Mouse (Mus musculus) urinary bladder, postnatal 4 days (tissue): ENCODE measurements around the gene Rassf3.

Experiments used
- DNase-seq, 2 experiments: peaks; one replicate each; pipeline ENCODE4 v3.0.0; 2021 to 2022; ENCODE audit warnings: low spot score in 2 of 2

The Rassf3 gene

DNA sequence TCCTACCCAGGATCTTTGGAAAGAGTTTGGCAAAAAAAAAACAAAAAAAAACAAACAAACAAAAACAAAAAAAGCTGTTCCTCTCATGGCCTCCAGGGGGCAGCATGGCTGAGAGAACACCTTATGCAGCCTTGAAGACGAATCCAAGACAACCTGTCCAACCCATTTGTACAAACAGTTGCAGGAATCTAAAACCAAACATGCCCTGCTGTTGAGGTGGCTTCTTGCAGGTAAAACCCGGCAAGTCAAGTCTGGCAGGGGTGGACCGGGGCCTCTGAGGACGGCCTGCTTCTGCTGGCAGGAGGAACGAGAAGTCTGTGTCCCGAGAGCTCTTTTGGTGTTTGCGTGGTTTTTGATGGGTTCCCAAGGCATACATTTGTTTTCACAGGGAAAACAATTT is 66.4 kb downstream of the Rassf3 start:
- no peak for DNase-seq

DNA sequence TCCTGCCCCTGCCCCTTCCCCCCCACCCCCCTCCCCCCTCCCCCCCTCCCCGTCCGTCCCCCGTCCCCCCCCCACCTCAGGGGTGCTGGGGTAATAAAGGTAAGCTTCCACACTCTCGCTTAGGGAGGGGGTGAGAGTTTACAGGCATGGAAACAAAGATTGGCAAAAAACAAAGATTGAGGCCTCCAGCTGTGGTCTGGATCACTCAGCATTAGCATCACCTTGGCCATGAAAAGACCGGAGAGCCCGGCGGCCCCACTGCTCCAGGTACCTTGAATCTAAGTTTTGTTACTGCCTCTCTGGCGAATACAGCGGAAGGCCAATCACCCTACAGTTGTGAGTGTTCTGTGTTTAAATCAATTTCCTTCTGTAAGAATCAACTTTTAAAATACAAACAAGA is 72.2 kb downstream of the Rassf3 start:
- no peak for DNase-seq

DNA sequence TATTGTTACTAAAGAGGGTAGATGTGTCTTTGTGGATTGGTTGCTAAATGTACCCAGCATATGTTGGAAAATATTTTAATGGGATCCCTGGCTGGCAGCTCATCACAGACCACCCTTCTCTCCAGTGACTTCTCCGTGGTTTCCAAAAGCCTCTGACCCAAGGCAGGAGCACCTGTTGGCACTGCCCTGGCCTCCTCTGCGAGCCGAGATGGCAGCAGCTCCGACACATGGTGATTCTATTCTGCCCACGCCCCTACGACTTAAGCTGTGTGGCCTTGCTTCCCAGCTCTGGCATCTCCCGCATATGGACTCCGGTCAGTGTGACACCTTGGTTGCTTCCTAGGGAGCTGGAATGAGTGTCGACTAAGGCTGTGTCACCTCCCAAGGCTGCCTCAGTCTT is 73.0 kb downstream of the Rassf3 start:
- no peak for DNase-seq

DNA sequence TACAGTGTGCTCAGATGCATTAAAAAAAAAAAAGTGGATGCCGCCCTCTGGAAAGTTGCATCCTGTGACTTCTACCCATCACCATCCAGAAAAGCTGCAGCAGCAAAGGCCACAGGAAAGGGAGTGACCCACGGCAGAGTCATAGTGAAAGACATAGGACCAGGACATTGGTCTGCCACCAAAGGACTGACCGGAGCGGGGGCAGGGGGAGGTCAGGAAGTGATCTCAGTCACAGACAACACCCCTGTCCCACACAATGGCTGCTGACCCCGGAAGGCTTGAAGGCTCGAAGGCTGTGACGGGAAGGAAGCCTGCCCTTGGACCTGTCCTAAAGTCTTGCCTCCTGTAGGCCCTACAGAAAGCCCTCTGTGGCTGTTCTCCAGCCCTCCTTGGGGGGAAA is 75.1 kb downstream of the Rassf3 start:
- no peak for DNase-seq

DNA sequence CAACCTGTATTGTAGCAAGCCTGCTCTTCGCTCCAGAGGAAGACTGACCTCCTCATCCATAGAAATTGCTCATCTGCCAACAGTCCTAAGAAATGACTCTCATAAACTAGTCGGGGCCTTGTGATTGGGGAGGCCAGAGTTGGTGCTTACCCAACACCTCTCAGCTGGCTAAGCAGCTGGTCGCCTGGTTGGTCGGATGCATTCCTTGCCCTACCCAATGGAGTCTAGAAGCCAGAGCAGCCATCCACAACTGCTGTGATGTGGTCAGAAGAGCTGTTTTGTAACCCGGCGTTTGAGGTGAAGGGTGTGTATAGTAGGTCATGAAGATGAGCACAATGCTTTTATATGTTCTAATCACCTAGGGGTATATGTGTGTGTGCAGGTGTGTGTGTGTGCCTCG is 77.5 kb downstream of the Rassf3 start:
- DNase-seq = no peak

DNA sequence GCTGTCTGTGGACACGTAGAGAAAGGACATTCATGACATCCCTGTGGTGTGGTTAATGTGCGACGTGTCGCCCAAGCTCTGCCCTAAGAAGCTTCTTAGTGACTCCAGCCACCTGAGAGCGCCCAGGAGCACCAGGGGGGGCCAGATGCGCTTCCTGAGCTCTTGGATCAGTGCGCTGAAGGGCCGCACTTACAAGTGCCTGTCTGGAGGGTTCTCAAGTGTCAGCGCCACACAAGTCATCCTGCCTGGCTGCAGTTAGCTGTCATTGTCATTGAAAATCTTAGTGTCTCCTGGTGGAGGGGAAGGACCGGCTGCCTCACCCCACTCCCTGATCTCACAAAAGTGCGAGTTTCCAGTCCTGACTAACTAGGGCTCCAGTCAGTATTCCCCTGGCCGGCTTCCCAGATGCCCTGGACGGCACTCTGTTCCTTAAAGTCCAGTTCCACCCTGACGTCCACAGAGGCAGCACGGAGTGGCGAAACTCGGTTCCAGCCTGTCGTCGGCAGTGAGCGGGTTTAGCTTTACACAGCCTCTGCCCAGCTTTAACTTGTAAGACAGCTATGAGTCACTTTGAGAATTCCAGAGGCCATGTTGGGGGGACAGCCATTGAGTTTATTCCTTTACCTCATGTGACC is 80.5 kb downstream of the Rassf3 start:
- no peak for DNase-seq

DNA sequence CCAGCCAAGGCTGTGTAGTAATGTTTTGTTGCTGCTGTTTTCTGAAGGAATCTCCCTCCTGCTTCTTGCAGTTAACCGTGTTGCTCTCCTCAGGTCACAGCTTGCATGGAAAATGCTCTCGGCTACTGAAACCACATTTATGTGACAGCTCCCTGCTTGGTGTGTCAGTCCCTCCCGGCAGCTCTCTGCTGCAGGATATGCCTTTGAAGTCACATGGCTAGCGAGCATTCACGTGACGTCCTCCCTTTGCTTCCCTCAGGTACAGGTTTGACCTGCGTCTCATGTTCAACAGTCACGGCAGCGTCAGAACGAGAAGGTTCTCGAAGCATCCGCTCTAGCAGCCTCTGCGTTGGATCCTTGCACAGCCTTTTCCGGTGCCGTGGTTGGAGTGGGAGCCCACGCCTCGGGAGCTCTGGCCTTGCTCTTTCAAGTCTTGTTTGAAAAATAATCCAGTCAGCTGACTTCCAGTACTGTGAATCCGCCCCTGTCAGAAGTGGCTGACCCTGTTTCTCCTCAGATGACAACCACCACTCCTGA is 81.3 kb downstream of the Rassf3 start:
- no peak for DNase-seq

DNA sequence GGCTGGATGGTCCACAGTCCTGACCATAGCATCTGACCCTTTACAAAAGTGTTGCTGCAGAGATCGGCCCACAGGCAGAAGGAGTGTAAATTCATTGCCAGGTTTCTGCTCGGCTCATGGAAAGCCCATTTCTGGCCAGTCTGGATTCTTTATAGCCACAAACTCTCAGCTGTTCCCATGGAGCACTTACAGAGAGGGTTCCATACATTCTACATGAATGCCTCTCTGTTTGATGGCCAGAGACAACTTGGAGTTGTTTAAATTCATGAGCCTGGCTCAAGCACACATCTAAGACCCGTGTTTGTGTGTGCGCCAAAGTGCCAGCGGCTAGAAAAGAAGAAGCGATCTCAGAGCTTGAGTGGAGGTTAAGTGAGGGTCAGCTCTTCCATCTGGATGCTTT is 81.9 kb downstream of the Rassf3 start:
- no peak for DNase-seq

DNA sequence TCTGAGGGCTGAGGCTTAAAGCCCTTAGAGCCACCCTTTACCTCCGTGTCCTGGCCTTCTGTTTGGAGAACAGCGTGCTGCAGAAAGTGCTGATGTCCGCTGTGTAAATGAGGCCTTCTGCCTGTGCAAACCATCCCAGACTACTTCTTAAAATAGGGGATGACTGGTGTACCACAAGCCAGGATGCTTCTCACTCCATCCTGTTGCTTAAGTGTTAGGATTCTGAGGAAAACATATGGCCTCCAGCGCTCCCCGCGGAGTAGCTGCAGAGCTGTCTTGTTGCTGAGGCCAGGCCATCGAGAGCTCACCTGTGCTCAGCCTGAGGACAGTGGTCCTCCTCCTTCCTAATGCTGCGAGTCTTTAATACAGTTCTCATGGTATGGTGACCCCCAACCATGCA is 84.2 kb downstream of the Rassf3 start:
- DNase-seq = no peak

DNA sequence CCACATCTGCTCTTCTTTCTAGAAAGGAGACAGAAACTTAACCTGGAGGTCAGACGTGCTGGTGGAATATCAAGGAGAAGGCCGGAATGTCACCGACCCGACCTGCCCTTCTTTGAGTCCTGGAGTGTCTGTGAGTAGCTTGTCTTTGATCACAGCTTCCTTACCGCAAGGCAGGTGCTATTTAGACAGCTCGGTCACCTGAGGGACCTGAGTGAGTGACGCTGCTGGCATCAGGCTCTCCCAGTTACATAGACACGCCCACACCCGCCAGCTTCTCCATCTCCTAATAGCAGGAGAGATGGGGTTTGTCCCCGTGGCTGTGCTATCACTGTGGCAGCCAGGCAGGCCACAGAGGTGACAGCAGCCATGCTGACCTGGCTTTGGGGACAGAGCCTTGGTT is 85.5 kb downstream of the Rassf3 start:
- no peak for DNase-seq

DNA sequence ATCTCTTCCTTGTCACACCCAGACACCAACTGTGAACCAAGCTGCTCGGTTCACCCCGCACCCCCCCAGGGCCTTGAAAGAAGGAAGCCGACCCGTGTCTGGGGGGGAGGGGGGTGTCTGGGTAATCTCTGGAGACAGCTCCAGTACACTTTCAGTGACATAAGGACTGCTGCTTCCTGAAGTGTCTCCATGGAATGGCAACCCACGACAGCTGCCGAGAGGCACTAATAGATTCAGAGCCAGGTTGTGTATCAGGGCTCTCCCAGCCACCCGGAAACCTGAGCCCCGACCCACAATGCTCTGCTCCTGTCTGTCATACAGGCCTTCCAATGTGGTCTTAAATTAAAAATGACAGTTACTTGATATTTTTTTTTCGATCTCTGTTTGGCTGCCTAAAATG is 89.8 kb downstream of the Rassf3 start:
- no peak for DNase-seq

DNA sequence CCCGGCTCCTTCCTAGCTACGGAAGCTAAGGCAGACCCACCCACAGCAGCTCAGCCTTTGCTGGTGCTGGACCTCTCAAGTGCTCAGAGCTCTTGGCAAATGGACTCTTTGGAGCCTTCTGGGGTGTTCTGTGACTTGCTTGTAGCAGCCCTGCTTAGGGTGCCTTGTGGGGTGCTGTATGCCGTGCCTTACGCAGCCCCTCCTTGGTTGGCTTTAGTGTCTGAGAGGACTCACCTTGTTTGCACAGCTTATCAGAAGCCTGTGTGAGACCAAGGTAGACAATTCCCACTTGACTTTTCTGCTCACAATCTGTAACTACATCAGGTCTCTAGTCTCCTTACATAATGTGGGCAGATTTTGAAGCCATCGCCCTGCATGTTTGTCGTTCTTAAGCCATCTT is 90.5 kb downstream of the Rassf3 start:
- DNase-seq = no peak

DNA sequence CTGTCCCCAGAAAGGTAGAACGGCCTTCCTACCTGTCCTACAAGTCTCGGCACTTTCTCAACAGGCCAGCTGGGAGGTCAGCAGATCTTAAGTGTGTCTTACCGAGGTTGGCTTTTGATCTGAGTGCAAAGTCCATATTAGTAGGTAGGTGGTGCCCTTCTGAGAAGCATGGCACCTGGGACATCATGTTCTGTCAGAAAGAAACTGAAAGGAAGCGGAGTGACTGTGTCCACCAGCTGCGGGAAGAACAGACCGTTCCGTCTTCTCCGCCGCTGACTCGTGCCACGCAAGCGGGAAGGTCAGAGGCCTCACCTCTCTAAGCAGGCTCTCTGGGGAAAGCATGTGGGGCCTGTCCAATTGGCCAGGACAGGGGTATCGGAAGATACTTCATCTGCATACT is 91.4 kb downstream of the Rassf3 start:
- DNase-seq = no peak

DNA sequence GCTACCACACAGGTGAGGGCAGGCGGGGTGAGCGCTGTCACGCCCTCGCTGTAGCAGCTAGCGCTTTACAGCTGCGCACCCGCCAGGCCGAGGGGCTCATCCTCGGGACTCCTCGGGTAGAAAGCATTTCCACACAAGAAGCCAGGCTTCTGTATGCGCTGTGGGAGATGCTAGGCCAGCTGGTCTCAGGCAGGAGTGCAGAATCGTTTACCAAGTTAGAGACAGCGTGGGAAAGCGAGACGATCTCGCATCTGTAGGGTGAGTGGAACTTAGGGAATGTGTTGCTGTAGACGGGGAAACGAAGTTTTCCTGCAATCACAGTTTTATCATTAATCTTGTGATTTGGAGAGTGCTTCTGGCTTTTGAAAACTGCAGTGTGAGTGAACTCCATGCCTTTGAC is 94.9 kb downstream of the Rassf3 start:
- no peak for DNase-seq

DNA sequence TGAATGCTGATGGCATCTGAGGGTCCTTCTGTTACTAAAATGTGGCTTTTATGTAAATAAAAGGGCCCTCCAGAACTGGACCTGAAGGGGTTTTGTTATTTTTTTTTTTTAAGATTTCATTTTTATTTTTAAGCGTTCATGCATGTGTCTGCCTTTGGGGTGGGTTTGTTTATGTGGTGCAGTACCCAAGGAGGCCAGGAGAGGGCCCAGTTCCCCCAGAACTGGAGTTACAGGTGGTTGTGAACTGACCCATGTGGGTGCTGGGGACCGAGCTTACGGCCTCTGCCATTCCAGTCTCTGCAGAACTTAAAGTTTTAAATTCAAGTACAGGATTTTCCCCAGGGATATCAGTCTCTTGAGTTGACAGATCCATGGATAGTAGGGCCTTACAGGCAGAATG is 96.8 kb downstream of the Rassf3 start:
- DNase-seq = no peak

DNA sequence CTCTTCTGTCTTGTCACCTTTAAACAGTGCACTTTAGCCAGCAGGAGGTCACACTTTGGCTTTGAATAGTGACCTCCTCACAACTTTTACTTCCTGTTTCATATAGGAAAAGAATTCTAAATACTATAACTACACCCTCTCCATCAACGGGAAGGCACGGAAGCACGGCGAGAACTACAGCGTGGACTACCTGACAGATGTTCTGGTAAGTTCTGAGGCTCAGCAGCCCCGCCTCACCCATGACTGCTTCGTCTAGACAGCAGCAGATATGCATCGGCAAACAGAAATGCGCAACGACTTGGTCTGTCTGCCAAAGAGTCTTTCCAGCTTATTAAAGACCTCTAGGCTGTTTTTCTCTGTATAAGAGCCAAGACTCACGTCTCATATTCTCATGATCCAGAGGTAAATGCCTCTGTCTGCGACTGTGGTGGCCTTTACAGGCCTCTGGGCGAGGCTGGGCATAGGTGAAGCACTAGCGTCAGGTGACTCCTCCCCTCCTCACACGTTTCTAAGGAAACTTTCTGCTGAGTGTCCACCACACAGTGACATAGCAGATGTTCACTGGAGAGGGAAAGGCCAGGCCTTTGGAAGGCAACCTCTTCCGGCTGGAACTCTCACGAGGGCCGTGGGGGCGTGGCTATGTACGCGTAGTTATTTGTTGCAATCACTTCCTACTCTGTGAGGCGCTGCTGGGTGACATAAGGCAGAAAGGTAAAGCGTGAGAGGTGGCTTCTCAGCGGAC is 99.4 kb downstream of the Rassf3 start:
- no peak for DNase-seq

DNA sequence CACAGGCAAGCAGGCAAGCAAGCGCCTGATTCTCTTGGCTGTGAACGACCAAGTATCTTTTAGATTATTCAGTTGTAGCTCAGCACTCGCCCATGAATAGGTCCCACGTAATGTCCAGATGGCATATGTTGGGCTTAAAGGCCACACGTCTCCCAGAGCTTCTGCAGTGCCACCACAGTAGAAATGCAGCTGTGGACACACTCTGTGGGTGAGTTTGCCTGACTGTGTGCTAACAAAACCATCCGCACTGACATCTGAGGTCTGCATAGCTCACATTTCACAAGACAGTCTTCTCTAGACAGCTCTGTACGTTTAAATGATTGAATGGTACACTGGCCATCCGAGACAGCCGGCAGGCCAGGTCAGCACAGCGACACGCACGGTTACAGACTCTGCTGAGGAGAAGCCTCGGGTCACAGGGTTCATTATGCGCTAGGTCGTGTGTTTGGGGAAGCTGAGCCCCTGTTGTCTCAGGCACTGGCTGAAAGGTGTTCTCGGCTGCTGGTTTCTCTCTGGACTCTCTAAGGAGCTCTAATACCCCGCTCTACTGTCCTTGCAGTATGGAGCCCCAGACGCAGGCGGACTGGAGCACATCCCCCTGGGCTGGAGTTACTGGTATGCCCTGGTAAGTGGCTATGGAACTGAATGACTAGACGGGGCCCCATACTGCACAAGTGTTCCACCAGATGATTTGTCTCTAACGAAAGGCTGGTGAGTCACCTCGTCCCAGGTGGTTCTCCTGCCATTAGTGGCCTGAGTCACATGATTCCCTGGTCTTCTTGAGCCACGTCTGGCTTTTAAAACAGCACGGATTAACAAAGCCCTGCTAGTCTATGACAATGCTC is 100.3 kb downstream of the Rassf3 start:
- no peak for DNase-seq

DNA sequence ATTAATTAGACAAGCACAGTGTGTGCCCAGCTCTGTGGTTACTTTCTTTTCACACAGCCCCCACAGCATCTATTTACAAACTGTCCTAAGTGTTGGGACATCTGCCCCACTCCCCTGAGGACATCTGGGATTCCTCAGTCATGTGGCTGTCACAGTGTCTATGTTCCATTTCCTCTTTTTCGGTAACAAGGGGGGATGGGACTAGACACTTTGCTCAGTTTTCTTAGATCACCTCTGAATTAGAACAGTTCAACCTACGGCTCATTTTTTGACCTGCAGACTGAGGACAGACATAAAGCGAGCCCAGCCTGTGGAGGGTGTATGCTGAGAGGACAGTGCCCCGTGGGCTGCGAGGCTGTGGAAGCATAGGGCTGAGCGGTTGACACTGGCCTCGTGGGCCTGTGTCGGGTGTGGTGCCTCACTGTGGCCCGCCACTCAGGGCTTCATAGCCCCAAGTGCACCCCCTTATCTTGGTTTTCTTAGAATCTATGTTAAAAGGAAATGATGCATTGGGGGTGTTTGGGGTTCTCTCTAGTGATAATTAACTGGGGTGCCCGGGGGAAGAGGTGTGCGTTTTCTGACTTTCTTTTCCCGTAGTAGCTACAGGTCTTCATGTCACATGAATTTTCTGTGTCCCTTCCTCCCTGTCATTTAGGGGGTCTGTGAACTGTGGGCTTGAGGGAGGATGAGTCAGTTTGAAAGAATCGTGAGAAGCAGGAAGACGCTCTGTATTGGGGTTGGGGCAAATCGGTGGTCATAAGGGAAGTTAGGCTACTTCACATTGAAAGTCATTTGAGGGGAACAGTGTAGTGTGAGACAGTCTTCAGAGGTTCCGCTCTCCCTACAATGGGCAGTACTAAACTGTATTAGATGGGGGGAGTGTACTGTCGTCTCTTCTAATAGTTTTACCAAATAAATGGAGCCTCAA is 101.2 kb downstream of the Rassf3 start:
- DNase-seq = no peak

DNA sequence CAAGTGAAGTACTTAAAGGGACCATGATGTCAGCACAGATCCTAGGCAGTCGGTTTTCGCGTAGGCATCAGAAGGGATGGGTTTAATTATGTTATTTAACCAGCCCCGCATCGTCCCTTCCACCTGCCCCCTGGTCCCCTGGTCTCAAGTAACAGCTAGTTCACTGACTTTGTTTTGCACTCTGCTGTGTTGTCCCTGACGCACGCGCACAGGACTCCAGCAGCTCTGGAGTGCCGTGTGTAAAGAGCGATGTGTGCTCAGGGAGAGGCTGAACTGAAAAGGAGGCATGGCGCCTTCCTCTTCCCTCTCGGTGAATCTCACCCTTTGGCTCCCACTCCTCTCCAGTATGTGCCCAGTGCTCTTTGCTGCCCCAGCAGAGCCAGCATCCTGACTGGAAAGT is 102.1 kb downstream of the Rassf3 start:
- DNase-seq = no peak

DNA sequence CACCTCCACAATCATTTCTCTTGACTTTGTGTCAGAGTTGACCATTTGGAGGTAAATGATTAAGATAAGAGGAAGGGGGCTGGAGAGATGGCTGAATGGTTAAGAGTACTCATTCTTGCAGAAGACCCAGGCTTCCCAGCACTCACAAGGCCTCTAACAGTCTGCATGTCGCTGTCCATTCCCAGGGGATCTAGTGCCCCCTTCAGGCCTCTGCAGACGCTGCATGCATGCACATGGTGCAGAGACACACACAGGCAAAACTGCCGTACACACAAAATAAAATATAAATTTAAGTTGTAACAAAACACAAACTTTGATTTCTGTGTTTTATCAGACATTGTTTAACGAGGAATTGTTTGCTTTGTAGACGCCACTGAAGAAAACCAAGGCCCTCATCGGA is 105.4 kb downstream of the Rassf3 start:
- DNase-seq = no peak

DNA sequence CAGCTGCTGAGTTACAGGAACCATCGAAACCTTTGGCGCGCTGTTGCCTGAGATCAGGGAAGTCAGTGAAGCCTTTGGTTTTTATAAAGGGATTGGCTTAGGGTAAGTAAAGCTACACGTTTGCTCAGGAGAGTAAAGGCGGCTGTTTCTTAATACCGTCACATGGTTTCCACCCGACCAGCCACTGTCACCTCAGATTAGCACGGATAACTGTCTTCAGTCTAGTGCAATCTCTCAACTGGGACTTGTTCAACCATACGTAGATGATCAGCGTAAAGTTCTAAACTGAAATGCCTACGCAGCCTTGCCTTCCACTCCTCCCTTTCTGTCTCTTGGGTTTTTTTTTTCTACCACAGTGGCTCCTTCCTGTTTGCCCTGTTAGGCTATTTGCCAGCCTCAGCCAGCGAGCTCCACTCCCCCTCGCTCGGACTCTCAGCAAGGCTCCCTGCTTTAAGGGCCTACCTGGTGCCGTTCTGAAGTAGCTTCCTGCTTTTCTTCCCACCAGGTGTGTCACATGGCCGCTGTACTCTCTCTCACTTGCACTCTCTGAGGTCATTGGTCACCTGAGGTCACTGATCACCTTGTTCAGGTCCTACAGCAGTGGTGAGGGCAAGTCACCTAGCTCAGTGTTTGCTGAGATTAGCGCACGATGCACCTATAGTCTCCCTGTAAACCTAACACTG is 107.2 kb downstream of the Rassf3 start:
- DNase-seq = no peak
